Mouse (Mus musculus): ENCODE results near the gene Slc6a12. TPM values are rescaled to one million over a fixed set of nuclear protein-coding genes. Genes with fewer than 3 reads are reported as not detected.

The Slc6a12 gene
- polyA plus RNA-seq, 1 experiment, result 0.25 TPM

DNA sequence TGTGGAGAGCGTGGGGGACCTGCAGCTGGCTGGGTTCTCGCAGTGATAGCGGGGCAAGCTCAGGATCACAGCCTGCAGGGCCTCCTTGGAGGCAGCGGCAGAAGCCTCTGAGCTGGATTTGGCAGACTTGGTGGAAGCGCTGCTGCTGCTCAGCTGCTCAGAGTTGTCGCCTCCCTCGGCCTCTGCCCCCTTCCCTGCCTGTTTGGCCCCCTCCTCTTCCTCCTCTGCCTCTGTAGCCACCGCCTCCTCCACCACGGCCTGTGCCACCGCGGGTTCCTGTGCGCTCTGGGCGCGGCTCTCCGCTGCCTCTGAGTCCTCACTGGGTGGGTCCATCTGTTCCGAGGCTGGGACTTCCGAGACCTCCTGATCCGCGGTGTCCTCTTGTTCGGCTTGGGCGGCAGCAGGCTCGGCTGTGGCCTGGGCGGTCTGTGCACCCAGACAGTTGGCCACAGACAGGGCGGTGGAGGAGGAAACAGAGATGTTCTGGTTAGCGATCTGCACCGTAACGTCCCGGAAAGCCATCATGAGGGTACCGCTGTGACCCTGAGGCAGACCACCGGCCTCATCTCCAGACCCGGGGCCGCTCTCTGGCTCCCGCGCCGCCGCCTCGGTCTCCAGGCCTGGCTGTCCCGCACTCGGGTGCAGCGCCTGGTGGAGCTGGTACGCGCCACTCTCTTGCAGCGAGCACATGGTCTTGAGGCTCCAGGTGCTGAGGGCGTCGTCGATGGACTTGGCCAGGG, 69.9 kb downstream of the Slc6a12 start:
- no peak for DNase-seq (ENCODE audit: low spot score)

Other genes with a start within 250 kb of the Slc6a12 start
- gene Mical3, start 212.1 kb upstream of the Slc6a12 start, polyA plus RNA-seq (2012; rRNA removed), result 34.0 and 63.0 TPM in 2 replicates
- gene Pex26, start 159.4 kb upstream of the Slc6a12 start, polyA plus RNA-seq (2012; rRNA removed), result 14.7 and 17.2 TPM in 2 replicates
- 2.7 and 5.0 TPM in 2 replicates for gene Tuba8, start 132.4 kb upstream of the Slc6a12 start, polyA plus RNA-seq (2012; rRNA removed)
- 17.6 and 21.6 TPM in 2 replicates for gene Usp18, start 97.2 kb upstream of the Slc6a12 start, polyA plus RNA-seq (2012; rRNA removed)
- gene Slc6a13, start 42.8 kb upstream of the Slc6a12 start, polyA plus RNA-seq (2012; rRNA removed), result 0.40 and 1.2 TPM in 2 replicates
- 0.06 and 0.09 TPM in 2 replicates for gene Iqsec3, start 130.6 kb downstream of the Slc6a12 start, polyA plus RNA-seq (2012; rRNA removed)

Measured in urinary bladder, adult 2 months (tissue).